Mouse (Mus musculus) urinary bladder, postnatal 36 days (tissue): ENCODE results near the gene Col2a1.

Experiments
- DNase-seq, 2 experiments: peaks; one replicate each; pipeline ENCODE4 v3.0.0; 2022; ENCODE audit warnings: low spot score in 2 of 2, mixed read lengths in 1 of 2

Col2a1 gene

GRCm38 (mm10) chr15:98002991-98003821 is 1.3 kb downstream of the Col2a1 start:
- DNase-seq, result no peak

GRCm38 (mm10) chr15:98002113-98002990 is 2.1 kb downstream of the Col2a1 start:
- no peak for DNase-seq

GRCm38 (mm10) chr15:98001321-98002112 is 3.0 kb downstream of the Col2a1 start:
- DNase-seq, result no peak

GRCm38 (mm10) chr15:97999991-98000390 is 4.5 kb downstream of the Col2a1 start:
- no peak for DNase-seq

- DNase-seq, result no peak
These were observed 4.9 kb downstream of the Col2a1 start for GRCm38 (mm10) chr15:97999546-97999945.

- DNase-seq, result no peak
These were observed 7.7 kb downstream of the Col2a1 start for GRCm38 (mm10) chr15:97996716-97997256.

- peak; percentile 69 to 77 for DNase-seq
These were observed 11.7 kb downstream of the Col2a1 start for GRCm38 (mm10) chr15:97992712-97993286.

GRCm38 (mm10) chr15:97992027-97992711 is 12.3 kb downstream of the Col2a1 start:
- DNase-seq, result no peak

- no peak for DNase-seq
These were observed 13.1 kb downstream of the Col2a1 start for GRCm38 (mm10) chr15:97991285-97991895.

GRCm38 (mm10) chr15:97990721-97991120 is 13.8 kb downstream of the Col2a1 start:
- DNase-seq, result no peak

- no peak for DNase-seq
These were observed 14.4 kb downstream of the Col2a1 start for GRCm38 (mm10) chr15:97990124-97990523.

GRCm38 (mm10) chr15:97989544-97989943 is 15.0 kb downstream of the Col2a1 start:
- no peak for DNase-seq

- DNase-seq, result no peak
These were observed 22.9 kb downstream of the Col2a1 start for GRCm38 (mm10) chr15:97981560-97981959.

- DNase-seq, result no peak
These were observed 31.1 kb downstream of the Col2a1 start for GRCm38 (mm10) chr15:97973248-97974005.

GRCm38 (mm10) chr15:97972580-97972979 is 31.9 kb downstream of the Col2a1 start:
- DNase-seq, result no peak

GRCm38 (mm10) chr15:97970299-97970698 is 34.2 kb downstream of the Col2a1 start:
- DNase-seq, result no peak

- DNase-seq, result no peak
These were observed 39.0 kb downstream of the Col2a1 start for GRCm38 (mm10) chr15:97965311-97966045.

- DNase-seq, result no peak
These were observed 39.7 kb downstream of the Col2a1 start for GRCm38 (mm10) chr15:97964836-97965187.
